Mouse (Mus musculus) hindbrain, embryonic 15.5 days (tissue): Measurements from ENCODE around the gene Vmn2r71. TPM values are rescaled to one million over a fixed set of nuclear protein-coding genes. Genes with fewer than 3 reads are reported as not detected.

Experiments
- ATAC-seq: fragments of 200-750 bp; cut with Nextera tagmentation; 2 replicates; pipeline ENCODE4 v1.8.0; 2017; ENCODE audit warnings: low read depth, moderate number of reproducible peaks, moderate TSS enrichment; ENCODE audit not compliant: low FRiP score
- H3K27ac ChIP-seq: fragments of 300-500 bp; sonication (generic); replicated peaks from 2 replicates; pipeline ENCODE4 v1.5.1; 2015; ENCODE audit warnings: mild to moderate bottlenecking, inconsistent platforms
- H3K27me3 ChIP-seq: fragments of 300-500 bp; sonication (generic); 2 replicates; pipeline ENCODE4 v1.6.1; 2015; ENCODE audit warnings: control low read depth, inconsistent platforms
- H3K36me3 ChIP-seq: fragments of 300-500 bp; sonication (generic); 2 replicates; pipeline ENCODE4 v1.6.1; 2015; ENCODE audit warnings: control low read depth, inconsistent platforms
- H3K4me1 ChIP-seq: fragments of 300-500 bp; sonication (generic); replicated peaks from 2 replicates; pipeline ENCODE4 v1.6.1; 2015; ENCODE audit warnings: control low read depth, inconsistent platforms
- H3K4me2 ChIP-seq: fragments of 300-500 bp; sonication (generic); 2 replicates; pipeline ENCODE4 v1.6.1; 2015; ENCODE audit warnings: moderate library complexity, mild to moderate bottlenecking, inconsistent platforms
- H3K4me3 ChIP-seq: fragments of 300-500 bp; sonication (generic); 2 replicates; pipeline ENCODE4 v1.5.1; 2015; ENCODE audit warnings: mild to moderate bottlenecking, inconsistent platforms
- H3K9ac ChIP-seq: fragments of 300-500 bp; sonication (generic); 2 replicates; pipeline ENCODE4 v1.6.1; 2015; ENCODE audit warnings: inconsistent platforms
- H3K9me3 ChIP-seq: fragments of 300-500 bp; sonication (generic); 2 replicates; pipeline ENCODE4 v1.6.1; 2016; ENCODE audit warnings: control low read depth, inconsistent platforms
- WGBS: fragments of 180-500 bp; shearing (Covaris S2); methylation state at CpG from one replicate; pipeline ENCODE4 v1.1.7; 2015; 5-methylcytosine and 5-hydroxymethylcytosine counted together
- polyA plus RNA-seq: library from polyadenylated mRNA; unstranded; fragments of >200 nt; fragmentation: Nextera tagmentation; extraction: Ambion mirVana; gene quantifications from 2 replicates; pipeline ENCODE4 v1.2.1, GENCODE M21; 2015

Gene Vmn2r71
- not detected in 2 replicates for polyA plus RNA-seq

DNA sequence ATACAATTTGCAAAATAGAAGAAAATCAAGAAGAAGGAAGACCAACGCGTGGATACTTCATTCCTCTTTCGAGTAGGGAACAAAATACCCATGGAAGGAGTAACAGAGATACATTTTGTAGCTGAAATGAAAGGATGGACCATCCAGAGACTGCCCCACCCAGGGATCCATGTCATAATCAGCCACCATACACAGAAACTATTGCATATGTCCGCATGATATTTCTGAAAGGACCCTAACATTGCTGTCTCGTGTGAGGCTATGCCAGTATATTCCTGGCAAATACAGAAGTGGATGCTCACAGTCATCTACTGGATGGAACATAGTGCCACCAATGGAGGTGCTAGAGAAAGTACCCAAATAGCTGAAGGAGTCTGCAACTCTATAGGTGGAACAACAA is at the start of gene Vmn2r71:
Gene Vmn2r71, plus strand, starts transcription at position 301 of the 400 bp plus-strand sequence.
- H3K4me3 ChIP-seq, result no peak within 1 kb of the TSS
- WGBS, result 86% methylated on average over 5 of the region's 5 CpGs
- no peaks in the 10 kb centered on the region for H3K9me3 ChIP-seq
- no peaks in the 10 kb centered on the region for H3K27me3 ChIP-seq
- ATAC-seq, result no peak
- H3K36me3 ChIP-seq, result no peaks in the 10 kb centered on the region
- H3K27ac ChIP-seq, result no peak within 1 kb of the TSS
- no peak within 1 kb of the TSS for H3K9ac ChIP-seq
- H3K4me1 ChIP-seq, result no peaks in the 10 kb centered on the region
- no peak within 1 kb of the TSS for H3K4me2 ChIP-seq

DNA sequence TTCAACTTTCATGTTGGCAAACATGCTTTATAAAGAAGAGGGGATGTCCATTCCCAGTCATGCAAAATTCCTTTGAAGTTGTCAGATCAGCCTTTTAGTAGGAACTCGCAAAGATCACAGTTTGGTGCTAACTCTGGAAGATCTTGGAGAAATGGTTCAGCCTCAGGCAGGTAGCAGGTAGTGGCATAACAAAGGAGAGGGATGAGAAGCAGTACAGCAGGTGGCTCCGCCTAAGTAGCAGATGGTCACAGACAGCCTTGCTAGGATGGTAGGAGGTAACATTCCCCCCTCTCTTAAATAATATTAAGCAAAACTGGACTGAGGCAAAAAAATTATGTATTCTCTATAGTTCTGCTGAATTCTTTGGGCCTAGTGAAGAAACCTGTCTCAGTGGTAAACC is 20.8 kb upstream of the Vmn2r71 start:
- Histone ChIP-seq H3K4me2 (no peak overlapping the region), H3K9ac (no peak overlapping the region), H3K9me3 (peaks cover 3% of the 10 kb centered on the region; the same call in 1 of the 2 replicates), H3K27ac (no peak overlapping the region), H3K27me3 (no peaks in the 10 kb centered on the region), H3K4me3 (no peak overlapping the region), H3K4me1 (no peaks in the 10 kb centered on the region), H3K36me3 (no peaks in the 10 kb centered on the region)
- 95% methylated on average over 2 of the region's 2 CpGs for WGBS
- ATAC-seq, result no peak

DNA sequence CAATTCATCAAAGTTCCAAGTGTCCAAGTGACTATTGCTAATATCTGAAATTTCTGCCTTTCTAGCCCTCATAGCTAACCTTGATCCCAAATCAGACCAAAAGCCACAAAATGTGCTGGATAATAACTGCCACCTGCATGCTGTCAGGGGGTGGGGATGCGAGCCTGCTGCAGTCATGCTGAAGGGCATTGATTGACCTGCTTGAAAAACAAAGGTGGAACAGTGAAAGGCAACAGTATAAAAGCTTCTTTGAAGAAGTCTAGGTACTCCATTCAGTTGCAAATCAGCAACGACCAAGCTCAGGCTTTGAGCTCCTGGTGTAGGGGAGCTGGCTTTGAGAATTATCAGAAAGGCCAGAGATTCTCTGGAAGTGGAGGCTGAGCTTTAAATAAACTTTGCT is 19.8 kb upstream of the Vmn2r71 start:
- Histone ChIP-seq H3K4me1 (no peaks in the 10 kb centered on the region), H3K36me3 (no peaks in the 10 kb centered on the region), H3K4me3 (no peak overlapping the region), H3K27ac (no peak overlapping the region), H3K9ac (no peak overlapping the region), H3K4me2 (no peak overlapping the region), H3K9me3 (peaks cover 3% of the 10 kb centered on the region; the same call in 1 of the 2 replicates), H3K27me3 (no peaks in the 10 kb centered on the region)
- 63% methylated on average over 2 of the region's 2 CpGs for WGBS
- ATAC-seq, result no peak

DNA sequence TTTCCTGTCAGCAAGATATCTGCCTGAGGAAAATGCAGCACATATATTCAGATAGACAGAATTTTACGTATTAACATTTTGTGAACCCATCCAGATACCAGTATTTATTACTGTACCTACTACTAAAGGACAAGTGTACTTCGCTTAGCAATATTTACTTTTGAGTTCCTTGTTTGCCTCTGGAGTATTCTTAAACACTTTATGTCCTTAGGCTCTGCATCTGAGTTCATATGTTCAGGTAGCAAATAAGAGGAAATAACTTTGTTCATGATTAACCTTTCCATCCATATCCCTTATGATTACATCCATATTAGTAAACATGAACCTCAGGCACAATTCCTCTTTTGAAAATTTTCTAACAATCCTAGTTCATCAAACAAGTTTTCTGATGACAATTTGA is 6.2 kb downstream of the Vmn2r71 start, which contains the start of gene Vmn2r70:
Gene Vmn2r70, minus strand, starts transcription at position 101 of the 400 bp plus-strand sequence.
- no peaks in the 10 kb centered on the region for H3K27me3 ChIP-seq
- 92% methylated on average over 2 of the region's 2 CpGs for WGBS
- H3K9ac ChIP-seq, result no peak within 1 kb of the TSS
- no peak for ATAC-seq
- no peaks in the 10 kb centered on the region for H3K4me1 ChIP-seq
- H3K36me3 ChIP-seq, result no peaks in the 10 kb centered on the region
- H3K4me3 ChIP-seq, result no peak within 1 kb of the TSS
- no peak within 1 kb of the TSS for H3K27ac ChIP-seq
- no peaks in the 10 kb centered on the region for H3K9me3 ChIP-seq
- H3K4me2 ChIP-seq, result no peak within 1 kb of the TSS

Other genes starting within 250 kb of the Vmn2r71 start
- gene Vmn2r69, start 147.2 kb upstream of the Vmn2r71 start, polyA plus RNA-seq, result not detected in 2 replicates
- not detected in 2 replicates for gene Vmn2r70, start 6.1 kb downstream of the Vmn2r71 start, polyA plus RNA-seq
- gene Vmn2r72, start 192.0 kb downstream of the Vmn2r71 start, polyA plus RNA-seq, result not detected in 2 replicates